Mouse (Mus musculus) intestine, embryonic 14.5 days (tissue): ENCODE results near the gene Olfr926. TPM values are rescaled to one million over a fixed set of nuclear protein-coding genes. Genes with fewer than 3 reads are reported as not detected.
"Not testable (repeated sequence)": the region's sequence is repeated elsewhere in the genome, so short reads cannot be mapped to it uniquely, and the experiment has no call there.

Experiments
- ATAC-seq: fragments of 200-750 bp; cut with Nextera tagmentation; replicated peaks from 2 replicates; pipeline ENCODE4 v1.8.0; 2017; ENCODE audit warnings: low read depth, moderate number of reproducible peaks, moderate TSS enrichment, moderate library complexity; ENCODE audit not compliant: low FRiP score, low TSS enrichment
- DNase-seq: peaks from one replicate; pipeline ENCODE4 v3.0.0-alpha.2; 2018; ENCODE audit warnings: low spot score
- H3K27ac ChIP-seq: fragments of 300-500 bp; sonication (generic); 2 replicates; pipeline ENCODE4 v1.5.1; 2014; ENCODE audit warnings: low read depth, mild to moderate bottlenecking, control low read depth
- H3K27me3 ChIP-seq: fragments of 300-500 bp; sonication (generic); replicated peaks from 2 replicates; pipeline ENCODE4 v1.6.1; 2014; ENCODE audit warnings: low read length, control low read depth; ENCODE audit not compliant: control insufficient read depth, insufficient read depth
- H3K36me3 ChIP-seq: fragments of 300-500 bp; sonication (generic); 2 replicates; pipeline ENCODE4 v1.6.1; 2014; ENCODE audit warnings: low read length, control low read depth; ENCODE audit not compliant: control insufficient read depth, insufficient read depth
- H3K4me1 ChIP-seq: fragments of 300-500 bp; sonication (generic); replicated peaks from 2 replicates; pipeline ENCODE4 v1.6.1; 2014; ENCODE audit warnings: low read length, control low read depth, mixed read lengths; ENCODE audit not compliant: control insufficient read depth, insufficient read depth
- H3K4me2 ChIP-seq: fragments of 300-500 bp; sonication (generic); 2 replicates; pipeline ENCODE4 v1.6.1; 2014; ENCODE audit warnings: low read length
- H3K4me3 ChIP-seq: fragments of 300-500 bp; sonication (generic); 2 replicates; pipeline ENCODE4 v1.5.1; 2014; ENCODE audit warnings: low read depth, low read length, control low read depth, mixed read lengths
- H3K9ac ChIP-seq: fragments of 300-500 bp; sonication (generic); 2 replicates; pipeline ENCODE4 v1.6.1; 2014; ENCODE audit warnings: mild to moderate bottlenecking, low read length
- H3K9me3 ChIP-seq: fragments of 300-500 bp; sonication (generic); 2 replicates; pipeline ENCODE4 v1.6.1; 2016; ENCODE audit warnings: low read length, control low read depth; ENCODE audit not compliant: control insufficient read depth
- WGBS: fragments of 180-500 bp; shearing (Covaris S2); extraction: QIAGEN DNeasy Blood & Tissue Kit; methylation state at CpG from one replicate; pipeline ENCODE4 v1.1.7; 2014; 5-methylcytosine and 5-hydroxymethylcytosine counted together
- polyA plus RNA-seq: library from polyadenylated mRNA; unstranded; fragments of >200 nt; fragmentation: Nextera tagmentation; extraction: Ambion mirVana; gene quantifications from 2 replicates; pipeline ENCODE4 v1.2.1, GENCODE M21; 2014

The Olfr926 gene
- polyA plus RNA-seq = not detected in 2 replicates

GRCm38 (mm10) chr9:38876826-38877225, at the start of gene Olfr926:
TSS of gene Olfr926 (plus strand) at chr9:38877126.
- 81% methylated on average over 2 of the region's 2 CpGs for WGBS
- Histone ChIP-seq H3K4me2 (no peak within 1 kb of the TSS), H3K27ac (no peak within 1 kb of the TSS), H3K4me3 (no peak within 1 kb of the TSS), H3K27me3 (no peaks in the 10 kb centered on the region), H3K4me1 (no peaks in the 10 kb centered on the region), H3K36me3 (no peaks in the 10 kb centered on the region), H3K9ac (no peak within 1 kb of the TSS), H3K9me3 (0 out of 2 replicates have a peak, but pooled peaks cover 3% of the 10 kb centered on the region)
- no peak for ATAC-seq
- DNase-seq = no peak

DNA sequence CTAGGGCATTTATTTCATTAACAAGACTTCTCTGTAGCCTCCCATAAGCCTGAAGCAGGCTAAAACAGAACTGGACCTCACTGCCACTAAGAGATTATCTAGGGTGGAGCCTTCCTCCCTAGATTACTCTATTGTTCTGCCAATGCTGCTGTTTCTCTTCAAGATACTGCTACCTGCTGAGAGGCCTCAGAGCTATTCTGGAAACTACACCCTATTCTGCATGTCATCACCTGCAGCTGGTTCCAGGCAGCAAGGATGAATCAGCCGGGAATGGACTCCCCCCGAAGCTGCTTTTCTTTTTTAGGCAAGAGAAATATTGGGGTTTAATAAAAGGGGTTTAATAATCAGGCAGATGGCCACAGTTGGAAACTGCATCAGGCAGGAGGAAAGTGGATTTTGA, 43.9 kb upstream of the Olfr926 start:
- ATAC-seq (no peak), DNase-seq (no peak)
- Histone ChIP-seq H3K9me3 (no peaks in the 10 kb centered on the region), H3K36me3 (no peaks in the 10 kb centered on the region), H3K9ac (no peak overlapping the region), H3K4me1 (no peaks in the 10 kb centered on the region), H3K4me2 (no peak overlapping the region), H3K4me3 (no peak overlapping the region), H3K27ac (no peak overlapping the region), H3K27me3 (no peaks in the 10 kb centered on the region)
- 84% methylated on average over 2 of the region's 2 CpGs for WGBS

- 88% methylated on average over 1 of the region's 1 CpGs for WGBS
- Histone ChIP-seq H3K36me3 (no peaks in the 10 kb centered on the region), H3K27me3 (no peaks in the 10 kb centered on the region), H3K27ac (no peak within 1 kb of the TSS), H3K4me1 (no peaks in the 10 kb centered on the region), H3K4me2 (no peak within 1 kb of the TSS), H3K9ac (no peak within 1 kb of the TSS), H3K9me3 (no peaks in the 10 kb centered on the region), H3K4me3 (no peak within 1 kb of the TSS)
- ATAC-seq (no peak), DNase-seq (no peak)
These were observed 32.8 kb upstream of the Olfr926 start, which contains the start of gene Olfr924 for GRCm38 (mm10) chr9:38844149-38844548. TSS of gene Olfr924 (plus strand) at chr9:38844449.

GRCm38 (mm10) chr9:38854760-38855159, 22.2 kb upstream of the Olfr926 start, which contains the start of gene Olfr26:
TSS of gene Olfr26 (plus strand) at chr9:38855060.
- Histone ChIP-seq H3K4me1 (no peaks in the 10 kb centered on the region), H3K27me3 (no peaks in the 10 kb centered on the region), H3K4me3 (no peak within 1 kb of the TSS), H3K9ac (no peak within 1 kb of the TSS), H3K4me2 (no peak within 1 kb of the TSS), H3K36me3 (no peaks in the 10 kb centered on the region), H3K27ac (no peak within 1 kb of the TSS), H3K9me3 (no peaks in the 10 kb centered on the region)
- ATAC-seq (no peak), DNase-seq (no peak)

DNA sequence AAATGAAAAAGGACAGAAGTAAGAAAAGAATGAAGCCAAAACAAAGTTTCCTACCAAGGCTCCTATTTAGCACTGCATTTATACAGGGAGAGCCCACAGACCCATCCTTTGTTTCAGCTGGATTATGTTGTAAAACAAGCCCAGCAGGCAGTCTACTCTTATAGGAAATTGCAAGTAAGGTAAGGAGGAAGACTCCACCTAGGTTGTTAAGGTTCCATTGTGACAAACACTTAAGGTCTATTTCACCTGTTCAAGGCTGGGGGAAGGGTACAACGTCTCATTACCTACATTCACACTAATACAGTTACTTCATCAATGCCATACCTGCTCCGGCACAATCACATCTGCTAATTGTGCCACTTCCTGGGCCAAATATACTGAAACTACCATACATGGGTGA, 2.0 kb upstream of the Olfr926 start:
- H3K9me3 ChIP-seq, H3K9ac ChIP-seq, H3K27ac ChIP-seq, H3K4me1 ChIP-seq, H3K4me3 ChIP-seq, H3K27me3 ChIP-seq, DNase-seq, H3K36me3 ChIP-seq, ATAC-seq, H3K4me2 ChIP-seq: not testable (repeated sequence)
- 60% methylated on average over 2 of the region's 2 CpGs for WGBS

Other genes starting within 250 kb of the Olfr926 start
- not detected in 2 replicates for gene Olfr916, start 217.3 kb upstream of the Olfr926 start, polyA plus RNA-seq
- gene Olfr917, start 211.3 kb upstream of the Olfr926 start, polyA plus RNA-seq = not detected in 2 replicates
- not detected in 2 replicates for gene Olfr918, start 202.5 kb upstream of the Olfr926 start, polyA plus RNA-seq
- gene Olfr919, start 173.5 kb upstream of the Olfr926 start, polyA plus RNA-seq = not detected in 2 replicates
- gene Vwa5a, start 158.9 kb upstream of the Olfr926 start, polyA plus RNA-seq = 13.9 and 19.1 TPM in 2 replicates
- 0.05 TPM in 2 replicates for gene Olfr920, start 124.8 kb upstream of the Olfr926 start, polyA plus RNA-seq
- not detected in 2 replicates for gene Olfr921, start 104.1 kb upstream of the Olfr926 start, polyA plus RNA-seq
- gene Olfr922, start 62.5 kb upstream of the Olfr926 start, polyA plus RNA-seq = not detected in 2 replicates
- gene Olfr923, start 50.6 kb upstream of the Olfr926 start, polyA plus RNA-seq = not detected in 2 replicates
- gene Olfr924, start 32.7 kb upstream of the Olfr926 start, polyA plus RNA-seq = not detected in 2 replicates
- not detected in 2 replicates for gene Olfr26, start 22.1 kb upstream of the Olfr926 start, polyA plus RNA-seq
- gene Olfr930, start 52.7 kb downstream of the Olfr926 start, polyA plus RNA-seq = not detected in 2 replicates
- not detected in 2 replicates for gene Olfr933, start 95.2 kb downstream of the Olfr926 start, polyA plus RNA-seq
- gene Olfr934, start 111.2 kb downstream of the Olfr926 start, polyA plus RNA-seq = not detected in 2 replicates
- gene Olfr935, start 122.6 kb downstream of the Olfr926 start, polyA plus RNA-seq = not detected in 2 replicates
- not detected in 2 replicates for gene Olfr146, start 146.3 kb downstream of the Olfr926 start, polyA plus RNA-seq
- gene Olfr937, start 187.8 kb downstream of the Olfr926 start, polyA plus RNA-seq = not detected in 2 replicates
- not detected in 2 replicates for gene Olfr938, start 201.8 kb downstream of the Olfr926 start, polyA plus RNA-seq